Mouse (Mus musculus) stomach, embryonic 14.5 days (tissue): ENCODE data around the gene Wfdc5. TPM values are rescaled to one million over a fixed set of nuclear protein-coding genes. Genes with fewer than 3 reads are reported as not detected.

Source experiments
- ATAC-seq: fragments of 200-750 bp; cut with Nextera tagmentation; 2 replicates; pipeline ENCODE4 v1.8.0; 2017; ENCODE audit warnings: low read depth, moderate TSS enrichment; ENCODE audit not compliant: insufficient number of reproducible peaks, insufficient read depth, low FRiP score
- H3K27ac ChIP-seq: fragments of 300-500 bp; sonication (generic); 2 replicates; pipeline ENCODE4 v1.5.1; 2014; ENCODE audit warnings: mild to moderate bottlenecking, low read length, moderate library complexity, mixed read lengths
- H3K27me3 ChIP-seq: fragments of 300-500 bp; sonication (generic); 2 replicates; pipeline ENCODE4 v1.6.1; 2014; ENCODE audit warnings: low read length, control low read depth, mixed read lengths; ENCODE audit not compliant: control insufficient read depth, insufficient read depth
- H3K36me3 ChIP-seq: fragments of 300-500 bp; sonication (generic); 2 replicates; pipeline ENCODE4 v1.6.1; 2014; ENCODE audit warnings: mild to moderate bottlenecking, control low read depth, low read length, moderate library complexity, mixed read lengths; ENCODE audit not compliant: control insufficient read depth, insufficient read depth
- H3K4me1 ChIP-seq: fragments of 300-500 bp; sonication (generic); 2 replicates; pipeline ENCODE4 v1.6.1; 2014; ENCODE audit warnings: low read length, control low read depth, mixed read lengths; ENCODE audit not compliant: control insufficient read depth, insufficient read depth
- H3K4me2 ChIP-seq: fragments of 300-500 bp; sonication (generic); replicated peaks from 2 replicates; pipeline ENCODE4 v1.6.1; 2014; ENCODE audit warnings: low read depth, low read length, control low read depth
- H3K4me3 ChIP-seq: fragments of 300-500 bp; sonication (generic); 2 replicates; pipeline ENCODE4 v1.5.1; 2014; ENCODE audit warnings: low read depth, low read length, control low read depth
- H3K9ac ChIP-seq: fragments of 300-500 bp; sonication (generic); replicated peaks from 2 replicates; pipeline ENCODE4 v1.6.1; 2014; ENCODE audit warnings: low read depth, mild to moderate bottlenecking, control low read depth, low read length, moderate library complexity, mixed read lengths
- H3K9me3 ChIP-seq: fragments of 300-500 bp; sonication (generic); 2 replicates; pipeline ENCODE4 v1.6.1; 2016; ENCODE audit warnings: low read depth, low read length, control low read depth; ENCODE audit not compliant: control insufficient read depth
- whole genome bisulfite sequencing: fragments of 180-500 bp; shearing (Covaris S2); extraction: QIAGEN DNeasy Blood & Tissue Kit; methylation state at CpG from one replicate; pipeline ENCODE4 v1.1.7; 2014; 5-methylcytosine and 5-hydroxymethylcytosine counted together
- polyA plus RNA-seq: library from polyadenylated mRNA; unstranded; fragments of >200 nt; fragmentation: Nextera tagmentation; extraction: Ambion mirVana; gene quantifications from 2 replicates; pipeline ENCODE4 v1.2.1, GENCODE M21; 2014

Wfdc5 gene
- polyA plus RNA-seq, 1 experiment from 2014 or later, result not detected

GRCm38 (mm10) chr2:164134563-164134962 lies 48.0 kb downstream of the Wfdc5 start:
- Histone ChIP-seq H3K36me3 (no peaks in the 10 kb centered on the region; the same call in 1 of the 2 replicates), H3K9me3 (no peaks in the 10 kb centered on the region), H3K27me3 (no peaks in the 10 kb centered on the region), H3K27ac (no peak overlapping the region), H3K4me3 (no peak overlapping the region), H3K4me2 (no peak overlapping the region), H3K4me1 (peaks cover 12% of the 10 kb centered on the region; the same call in 1 of the 2 replicates), H3K9ac (no peak overlapping the region)
- peak; percentile 46; the same call in 1 of the 2 replicates for ATAC-seq
- WGBS, result 58% methylated on average over 6 of the region's 6 CpGs

GRCm38 (mm10) chr2:164131586-164131985 lies 51.0 kb downstream of the Wfdc5 start:
- WGBS, result 85% methylated on average over 1 of the region's 1 CpGs
- Histone ChIP-seq H3K4me3 (no peak overlapping the region), H3K27me3 (no peaks in the 10 kb centered on the region), H3K4me1 (peaks cover 2% of the 10 kb centered on the region; the same call in 1 of the 2 replicates), H3K4me2 (no peak overlapping the region), H3K9ac (no peak overlapping the region), H3K27ac (no peak overlapping the region), H3K36me3 (no peaks in the 10 kb centered on the region), H3K9me3 (no peaks in the 10 kb centered on the region)
- ATAC-seq, result no peak

- Histone ChIP-seq H3K9ac (no peak overlapping the region), H3K4me3 (no peak overlapping the region), H3K9me3 (no peaks in the 10 kb centered on the region), H3K4me2 (no peak overlapping the region), H3K27ac (no peak overlapping the region), H3K27me3 (no peaks in the 10 kb centered on the region), H3K4me1 (no peaks in the 10 kb centered on the region), H3K36me3 (no peaks in the 10 kb centered on the region)
- 92% methylated on average over 12 of the region's 12 CpGs for WGBS
- ATAC-seq, result no peak
These were observed 53.7 kb downstream of the Wfdc5 start for GRCm38 (mm10) chr2:164128576-164129411.

- Histone ChIP-seq H3K27me3 (no peaks in the 10 kb centered on the region), H3K4me2 (no peak overlapping the region), H3K9ac (no peak overlapping the region), H3K4me1 (no peaks in the 10 kb centered on the region), H3K27ac (no peak overlapping the region), H3K4me3 (no peak overlapping the region), H3K9me3 (no peaks in the 10 kb centered on the region), H3K36me3 (no peaks in the 10 kb centered on the region)
- no peak for ATAC-seq
- WGBS, result 85% methylated on average over 2 of the region's 2 CpGs
These were observed 55.2 kb downstream of the Wfdc5 start for GRCm38 (mm10) chr2:164127297-164127696.

- Histone ChIP-seq H3K27me3 (no peaks in the 10 kb centered on the region), H3K36me3 (no peaks in the 10 kb centered on the region), H3K4me3 (no peak overlapping the region), H3K27ac (no peak overlapping the region), H3K4me2 (no peak overlapping the region), H3K4me1 (no peaks in the 10 kb centered on the region), H3K9me3 (no peaks in the 10 kb centered on the region), H3K9ac (no peak overlapping the region)
- ATAC-seq, result no peak
- WGBS, result 78% methylated on average over 13 of the region's 13 CpGs
These were observed 56.0 kb downstream of the Wfdc5 start for GRCm38 (mm10) chr2:164126533-164126955.

Other genes with a start within 250 kb of the Wfdc5 start
- 293 and 295 TPM in 2 replicates for gene Ywhab, start 187.8 kb downstream of the Wfdc5 start, polyA plus RNA-seq
- gene Pabpc1l, start 157.3 kb downstream of the Wfdc5 start, polyA plus RNA-seq, result 1.5 and 1.6 TPM in 2 replicates
- 26.3 and 30.7 TPM in 2 replicates for gene Stk4, start 112.4 kb downstream of the Wfdc5 start, polyA plus RNA-seq
- gene Tomm34, start 111.6 kb downstream of the Wfdc5 start, polyA plus RNA-seq, result 61.5 and 67.7 TPM in 2 replicates
- 0.14 and 0.15 TPM in 2 replicates for gene Kcns1, start 11.6 kb downstream of the Wfdc5 start, polyA plus RNA-seq
- gene Wfdc12, start 7.9 kb upstream of the Wfdc5 start, polyA plus RNA-seq, result not detected in 2 replicates
- not detected in 2 replicates for gene Wfdc15a, start 17.4 kb upstream of the Wfdc5 start, polyA plus RNA-seq
- gene Wfdc15b, start 38.9 kb upstream of the Wfdc5 start, polyA plus RNA-seq, result 13.2 and 23.6 TPM in 2 replicates
- not detected in 2 replicates for gene Svs2, start 55.7 kb upstream of the Wfdc5 start, polyA plus RNA-seq
- gene Svs3b, start 73.9 kb upstream of the Wfdc5 start, polyA plus RNA-seq, result not detected in 2 replicates
- gene Svs4, start 95.7 kb upstream of the Wfdc5 start, polyA plus RNA-seq, result not detected in 2 replicates
- not detected in 2 replicates for gene Svs3a, start 106.5 kb upstream of the Wfdc5 start, polyA plus RNA-seq
- not detected in 2 replicates for gene Svs6, start 134.0 kb upstream of the Wfdc5 start, polyA plus RNA-seq
- gene Svs5, start 150.0 kb upstream of the Wfdc5 start, polyA plus RNA-seq, result not detected in 2 replicates
- 0.58 and 1.8 TPM in 2 replicates for gene Slpi, start 206.4 kb upstream of the Wfdc5 start, polyA plus RNA-seq
- gene Rbpjl, start 220.4 kb upstream of the Wfdc5 start, polyA plus RNA-seq, result 0.14 and 6.6 TPM in 2 replicates
- 1.1 and 2.0 TPM in 2 replicates for gene Matn4, start 222.4 kb upstream of the Wfdc5 start, polyA plus RNA-seq